ENCODE assay signal across 21 mouse cellular contexts in genomic region chr2:143947981-143948380, GRCm38 (mm10). TPM values are rescaled to one million over a fixed set of nuclear protein-coding genes. Genes with fewer than 3 reads are reported as not detected.
DNase-seq lines count a peak whose midpoint lies in the region; ATAC-seq and TF ChIP-seq lines count a peak whose summit lies in the region.
"Had no signal": no experiment of that assay in that cellular context is flagged by ENCODE, and none has a peak within 500 bp of the region (broad histone marks: within the 10 kb centered on the region; RNA-seq: fewer than 3 reads in every experiment).

No protein-coding gene starts in this region.

- intact Hi-C loops in heart, postnatal 14 days (cut with DNase I): no loop called here

- H3K27me3 ChIP-seq in heart, embryonic 14.5 days (ENCODE audit: control insufficient read depth, insufficient read depth, low read length): no peaks in the 10 kb centered on the region
- H3K27me3 ChIP-seq in liver, embryonic 16.5 days (ENCODE audit: control insufficient read depth, insufficient read depth, low read depth, low read length): no peaks in the 10 kb centered on the region
- H3K27me3 ChIP-seq in liver, postnatal 0 days (ENCODE audit: insufficient read depth, low read length): no peaks in the 10 kb centered on the region
- H3K27me3 ChIP-seq: CH12.LX; embryonic facial prominence, embryonic 13.5 days; neural tube, embryonic 15.5 days had no signal

- no peak overlapping the region for H3K4me3 ChIP-seq in heart, embryonic 14.5 days (ENCODE audit: control insufficient read depth in 1 of 2, insufficient read depth in 1 of 2, low read depth in 1 of 2, low read length in 2 of 2)
- no peak overlapping the region for H3K4me3 ChIP-seq in liver, embryonic 16.5 days (ENCODE audit: low read depth, low read length)
- no peak overlapping the region for H3K4me3 ChIP-seq in liver, postnatal 0 days (ENCODE audit: low read depth, low read length)
- H3K4me3 ChIP-seq: embryonic facial prominence, embryonic 13.5 days; hindbrain, embryonic 10.5 days; neural tube, embryonic 15.5 days had no signal

- ATAC-seq in frontal cortex, adult (ENCODE audit: low TSS enrichment): peak; percentile 25; the same call in 1 of the 2 replicates
- no peak for ATAC-seq in heart, embryonic 14.5 days (ENCODE audit: insufficient number of reproducible peaks, insufficient read depth, low FRiP score, low read depth)
- peak; percentile 12; the same call in 1 of the 2 replicates for ATAC-seq in liver, embryonic 16.5 days (ENCODE audit: low read depth)
- ATAC-seq in liver, postnatal 0 days: no peak
- ATAC-seq: midbrain, embryonic 16.5 days had no signal

- peaks cover 99% of the 10 kb centered on the region for H3K36me3 ChIP-seq in heart, embryonic 14.5 days (ENCODE audit: control insufficient read depth, insufficient read depth, low read length)
- H3K36me3 ChIP-seq in liver, embryonic 16.5 days (ENCODE audit: control insufficient read depth, insufficient read depth): peaks cover 52% of the 10 kb centered on the region
- H3K36me3 ChIP-seq in liver, postnatal 0 days (replicated peaks; ENCODE audit: insufficient read depth, low read length): peaks cover 93% of the 10 kb centered on the region

- DNase-seq in frontal cortex, adult 2 months (ENCODE audit: extremely low spot score in 1 of 2, low spot score in 1 of 2): no peak
- no peak for DNase-seq in heart, postnatal 14 days
- no peak for DNase-seq in liver, postnatal 0 days
- no peak for DNase-seq in thymus, postnatal 36 days
- DNase-seq in left cerebral cortex, adult 18-20 months (ENCODE audit: low spot score in 2 of 2): no peak
- DNase-seq: adrenal gland, postnatal 36 days; cerebellum, adult 11-12 months; cerebellum, postnatal 14 days; gastrocnemius, postnatal 14 days; lung, embryonic 14.5 days; lung, postnatal 36 days; thymus, adult 2 months had no signal

- 54% methylated on average over 3 of the region's 3 CpGs for WGBS in heart, embryonic 14.5 days
- WGBS in liver, embryonic 16.5 days (ENCODE audit: insufficient replicate concordance): 64% methylated on average over 3 of the region's 3 CpGs
- WGBS in liver, postnatal 0 days (ENCODE audit: insufficient replicate concordance): 70% methylated on average over 3 of the region's 3 CpGs

- no peaks in the 10 kb centered on the region for H3K9me3 ChIP-seq in heart, embryonic 14.5 days (ENCODE audit: control insufficient read depth, low read length)
- H3K9me3 ChIP-seq in liver, embryonic 16.5 days (replicated peaks; ENCODE audit: control insufficient read depth, low read length): no peaks in the 10 kb centered on the region
- no peaks in the 10 kb centered on the region for H3K9me3 ChIP-seq in liver, postnatal 0 days (ENCODE audit: low read length)
- H3K9me3 ChIP-seq: embryonic facial prominence, embryonic 13.5 days; hindbrain, embryonic 10.5 days; neural tube, embryonic 15.5 days had no signal

- peak overlapping the region; percentile 29 to 78 for H3K27ac ChIP-seq in heart, embryonic 14.5 days (replicated peaks in 1 of 2; ENCODE audit: control insufficient read depth in 1 of 2, insufficient read depth in 1 of 2, low read depth in 2 of 2, low read length in 2 of 2)
- no peak overlapping the region for H3K27ac ChIP-seq in liver, embryonic 16.5 days (ENCODE audit: low read length)
- no peak overlapping the region for H3K27ac ChIP-seq in liver, postnatal 0 days (ENCODE audit: low read depth)
- H3K27ac ChIP-seq: embryonic facial prominence, embryonic 13.5 days; hindbrain, embryonic 10.5 days; kidney, postnatal 0 days; neural tube, embryonic 15.5 days had no signal

- TF ChIP-seq EP300 in liver, postnatal 0 days (IDR thresholded peaks at IDR 0.05; ENCODE audit: low read depth): no peak

- no peak for TF ChIP-seq CTCF in liver, postnatal 0 days (IDR thresholded peaks at IDR 0.05; ENCODE audit: low read depth)

- no peak overlapping the region for H3K4me2 ChIP-seq in heart, embryonic 14.5 days (ENCODE audit: low read length)
- no peak overlapping the region for H3K4me2 ChIP-seq in liver, embryonic 16.5 days (ENCODE audit: low read depth, low read length)
- no peak overlapping the region for H3K4me2 ChIP-seq in liver, postnatal 0 days (ENCODE audit: low read depth, low read length)
- H3K4me2 ChIP-seq: embryonic facial prominence, embryonic 13.5 days; lung, embryonic 14.5 days; neural tube, embryonic 15.5 days had no signal

- no peak overlapping the region; the same call in 1 of the 2 replicates for H3K9ac ChIP-seq in heart, embryonic 14.5 days (ENCODE audit: low read length)
- H3K9ac ChIP-seq in liver, embryonic 16.5 days (ENCODE audit: low read depth, low read length): no peak overlapping the region
- H3K9ac ChIP-seq in liver, postnatal 0 days (replicated peaks): no peak overlapping the region
- H3K9ac ChIP-seq: embryonic facial prominence, embryonic 13.5 days; lung, embryonic 14.5 days; neural tube, embryonic 15.5 days had no signal

- peaks cover 26 to 56% of the 10 kb centered on the region in 2 experiments for H3K4me1 ChIP-seq in heart, embryonic 14.5 days (ENCODE audit: control insufficient read depth in 2 of 2, insufficient read depth in 2 of 2, low read length in 2 of 2)
- no peaks in the 10 kb centered on the region; the same call in 1 of the 2 replicates for H3K4me1 ChIP-seq in liver, embryonic 16.5 days (ENCODE audit: control insufficient read depth, low read depth, low read length)
- H3K4me1 ChIP-seq in liver, postnatal 0 days (ENCODE audit: insufficient read depth): no peaks in the 10 kb centered on the region
- H3K4me1 ChIP-seq: hindbrain, embryonic 10.5 days; neural tube, embryonic 15.5 days had no signal

RNA-seq across cellular contexts. Expression of gene Dstn, which starts 32.9 kb away (rescaled TPM):
- 148 and 157 TPM in 2 replicates for polyA plus RNA-seq in frontal cortex, adult 2 months (2012; rRNA removed)
- 1,027 and 1,036 TPM in 2 replicates for polyA plus RNA-seq in heart, embryonic 14.5 days (2014; fragmentation: Nextera tagmentation; extraction: Ambion mirVana)
- total RNA-seq in heart, postnatal 14 days (2021): 100 to 1,000 TPM; 321 to 347 TPM
- polyA plus RNA-seq in liver, embryonic 16.5 days (2015; fragmentation: Nextera tagmentation; extraction: Ambion mirVana): 123 and 137 TPM in 2 replicates
- 155 and 160 TPM in 2 replicates for polyA plus RNA-seq in liver, postnatal 0 days (2015; fragmentation: Nextera tagmentation; extraction: Ambion mirVana)
- total RNA-seq in left cerebral cortex, adult 18-20 months (2021): 100 to 1,000 TPM; 166 to 173 TPM

Comparison
In these comparisons a context has a peak if more than half of its experiments do, and no peak if none do; other contexts are left out.
1. ATAC-seq: peak in frontal cortex, adult (single experiment) and liver, embryonic 16.5 days (single experiment); none in heart, embryonic 14.5 days (single experiment) and liver, postnatal 0 days (single experiment).
2. H3K27ac ChIP-seq: peak in heart, embryonic 14.5 days (2 of 2); none in liver, embryonic 16.5 days (single experiment) and liver, postnatal 0 days (single experiment).